Mouse (Mus musculus): ENCODE data around the gene Thy1.

Gene Thy1

DNA sequence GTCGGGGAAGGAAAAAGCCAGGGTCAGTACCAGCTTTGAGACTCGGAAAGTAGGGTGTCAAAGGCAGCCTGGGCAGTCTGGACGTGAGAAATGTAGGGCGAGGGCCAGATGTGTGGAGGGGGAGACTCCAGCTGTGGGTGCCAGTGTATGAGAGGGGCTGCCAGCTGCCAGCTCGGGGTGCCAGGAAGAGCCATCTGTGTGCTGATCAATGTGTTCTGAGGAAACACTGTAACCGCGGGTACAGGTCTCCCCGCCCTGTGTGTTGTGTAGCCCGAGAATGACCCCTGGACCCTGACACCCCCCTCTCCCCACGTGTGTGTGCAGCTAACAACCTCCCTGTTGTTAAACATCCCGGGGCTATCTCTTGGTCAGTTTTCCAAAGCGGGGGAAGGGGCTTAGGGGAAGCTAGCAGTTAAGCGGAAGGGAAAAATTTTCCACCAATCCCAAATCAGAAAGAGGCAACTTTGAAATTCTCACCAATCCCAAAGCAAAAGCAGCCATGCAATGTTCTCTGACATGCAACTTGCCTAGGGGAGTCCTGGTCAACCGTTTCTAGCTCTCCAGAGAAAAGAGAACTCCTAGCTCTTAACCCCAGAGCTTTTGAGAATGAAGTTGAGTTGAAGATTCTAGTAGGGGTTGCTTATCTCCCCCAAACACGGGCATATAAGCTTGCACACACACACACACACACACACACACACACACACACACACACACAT, 24.2 kb downstream of the Thy1 start:
- DNase-seq (ENCODE audit: low spot score in 2 of 2): no peak

DNA sequence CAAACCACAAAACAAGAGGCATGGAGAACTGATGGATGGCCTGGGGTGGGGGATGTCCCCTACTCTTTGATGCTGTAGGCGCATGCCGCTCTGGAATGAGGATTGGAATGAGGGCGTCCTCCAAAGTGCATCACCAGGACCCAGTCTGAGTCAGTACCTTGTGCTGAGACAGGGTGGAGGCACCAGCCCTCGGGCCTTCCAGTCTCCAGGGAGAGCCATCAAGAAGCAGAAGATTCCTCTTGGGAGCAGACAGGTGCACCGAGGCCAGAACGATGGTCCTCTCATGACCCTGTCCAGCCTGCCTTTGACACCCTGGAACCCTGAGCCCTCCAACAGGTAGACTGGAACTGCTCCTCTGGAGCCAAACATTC, 24.8 kb downstream of the Thy1 start:
- no peak for DNase-seq (ENCODE audit: low spot score in 2 of 2)

DNA sequence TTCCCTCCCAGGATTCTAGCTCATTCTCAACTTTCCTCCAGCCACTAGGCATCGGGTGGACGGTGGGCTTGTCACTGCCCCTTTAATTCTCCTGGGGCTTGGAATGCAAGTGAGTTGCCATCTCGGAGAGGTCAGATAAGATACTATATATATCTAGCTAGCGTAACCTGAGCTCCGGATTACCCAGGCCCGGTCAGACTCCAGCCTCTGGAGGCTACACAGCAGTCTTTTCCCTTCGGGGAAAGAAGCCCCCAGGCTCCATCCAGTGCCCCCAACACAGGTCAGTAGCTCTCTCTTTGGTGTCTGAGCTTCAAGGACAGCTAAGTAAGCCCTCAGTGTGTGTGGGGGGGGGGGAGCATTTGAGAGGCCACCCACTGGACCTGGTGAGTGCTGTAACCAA, 26.1 kb downstream of the Thy1 start:
- DNase-seq (ENCODE audit: low spot score in 2 of 2): no peak

DNA sequence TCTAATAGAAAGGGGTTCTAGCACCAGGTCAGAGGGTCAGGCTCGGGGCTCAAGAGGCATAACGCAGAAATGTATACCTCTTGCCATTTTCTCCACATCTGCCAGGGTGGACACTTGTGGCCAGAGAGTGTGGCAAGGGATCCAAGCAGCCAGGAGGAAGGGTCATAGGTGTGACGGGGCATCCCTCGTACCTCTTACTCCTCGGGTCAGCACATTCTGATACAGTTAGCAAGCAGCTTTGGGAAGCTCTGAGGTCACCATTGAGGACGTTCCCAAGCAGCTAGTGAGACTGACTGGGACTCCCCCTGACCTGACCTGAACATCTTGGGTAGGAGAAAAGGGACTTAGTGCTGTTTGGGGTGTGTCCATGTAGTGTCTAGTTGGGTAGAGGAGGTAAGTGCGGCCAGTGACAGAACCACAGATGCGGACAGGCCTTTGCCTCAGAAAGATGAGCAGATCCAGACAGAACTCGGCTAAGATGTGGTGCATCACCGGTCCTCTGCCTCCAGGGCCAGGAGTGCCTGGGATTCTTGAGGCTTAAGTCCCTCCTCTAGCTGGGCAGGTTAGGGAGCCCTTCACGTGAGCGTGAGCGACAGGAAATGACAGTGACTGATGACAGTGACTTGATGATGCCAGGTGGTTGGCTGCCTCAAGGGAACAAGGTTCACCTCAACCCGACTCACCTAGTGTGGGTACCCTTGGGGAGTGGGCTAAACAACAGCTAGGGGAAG, 27.1 kb downstream of the Thy1 start:
- DNase-seq (ENCODE audit: low spot score in 2 of 2): no peak

DNA sequence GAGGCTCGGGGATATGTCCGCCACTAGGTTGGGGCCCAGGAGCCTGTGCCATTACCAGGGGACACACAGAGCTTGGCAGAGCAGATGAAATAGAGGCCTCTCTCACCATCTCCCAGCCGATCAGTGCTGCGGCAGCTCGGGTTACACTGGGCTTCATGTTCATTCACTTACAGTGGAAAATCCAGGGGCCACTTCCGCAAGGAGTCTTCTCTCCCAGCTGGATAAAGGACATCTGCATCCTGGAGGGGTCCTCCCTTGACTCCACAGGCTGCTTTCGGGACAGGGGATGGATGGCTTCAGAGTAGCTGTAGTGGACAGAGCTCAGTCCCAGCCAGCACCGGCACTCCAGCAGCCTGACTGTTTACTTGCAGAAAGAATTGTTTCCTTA, 27.7 kb downstream of the Thy1 start:
- no peak for DNase-seq (ENCODE audit: low spot score in 2 of 2)

DNA sequence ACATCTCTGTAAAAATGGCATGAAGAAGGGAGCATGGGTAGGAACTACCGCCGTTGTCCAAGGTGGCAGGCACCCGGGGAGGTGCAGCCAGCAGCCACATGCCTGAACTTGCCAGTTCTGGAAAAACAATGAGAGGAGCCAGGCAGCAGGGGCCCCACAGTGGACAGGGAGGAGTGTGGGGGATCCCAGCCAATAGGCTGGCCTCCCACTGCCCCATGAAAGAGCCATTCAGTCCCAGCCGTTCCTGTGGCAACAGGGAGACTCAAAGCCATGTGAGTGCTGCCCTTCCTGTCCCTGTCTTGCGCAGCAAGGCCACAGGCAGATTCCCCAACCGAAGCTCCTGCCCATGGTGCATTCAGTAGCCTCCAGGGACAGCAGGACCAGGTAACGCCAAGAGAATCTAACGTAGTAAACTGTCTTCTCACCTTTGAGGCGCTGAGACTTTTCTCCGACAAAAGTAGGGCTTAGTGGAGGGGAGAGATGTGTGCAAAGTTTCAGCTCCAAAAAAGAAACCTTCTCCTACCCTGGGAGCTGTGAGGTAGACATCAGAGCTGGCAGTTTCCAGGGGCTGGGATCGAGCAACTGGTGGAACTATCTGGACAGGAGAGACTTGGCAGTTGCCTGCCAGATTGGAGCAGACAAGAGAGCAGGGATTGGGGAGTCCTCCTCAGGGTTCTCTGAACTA, 28.9 kb downstream of the Thy1 start:
- DNase-seq (ENCODE audit: low spot score in 2 of 2): no peak

DNA sequence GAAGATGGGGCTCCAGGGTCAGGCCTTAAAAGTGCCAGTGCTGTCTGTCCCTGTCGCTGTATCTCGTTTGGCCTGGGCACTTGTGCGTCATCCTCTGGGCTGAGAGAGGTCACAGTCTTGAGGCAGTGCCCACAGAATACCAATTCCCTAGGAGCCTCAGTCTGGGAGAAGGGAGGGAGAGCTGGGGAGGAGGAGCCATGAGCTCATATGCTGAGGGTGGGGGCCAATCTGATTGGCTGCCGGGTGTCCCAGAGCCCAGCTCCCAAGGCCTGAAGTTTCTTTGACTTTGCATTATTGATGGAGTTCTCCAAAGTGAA, 29.4 kb downstream of the Thy1 start:
- no peak for DNase-seq (ENCODE audit: low spot score in 2 of 2)

DNA sequence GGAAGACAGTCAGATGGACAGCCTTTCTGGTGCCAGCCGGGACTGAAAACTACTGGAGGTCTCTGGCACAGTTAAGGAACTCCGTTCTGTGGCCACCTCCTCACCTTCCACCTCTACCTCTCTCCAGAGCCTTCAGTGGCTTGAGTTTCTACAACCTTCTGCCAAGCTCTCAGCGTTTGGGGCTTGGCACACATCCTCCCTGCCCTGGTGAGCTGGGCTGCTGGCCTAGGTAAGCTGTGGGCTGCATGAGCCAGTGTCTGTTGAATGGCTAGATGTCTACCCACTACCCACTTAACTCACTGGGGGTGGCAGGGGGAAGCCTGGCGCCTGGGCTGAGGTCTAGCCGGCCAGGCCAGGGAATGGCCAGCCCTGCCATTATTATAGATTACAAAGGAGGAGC, 29.9 kb downstream of the Thy1 start:
- no peak for DNase-seq (ENCODE audit: low spot score in 2 of 2)

DNA sequence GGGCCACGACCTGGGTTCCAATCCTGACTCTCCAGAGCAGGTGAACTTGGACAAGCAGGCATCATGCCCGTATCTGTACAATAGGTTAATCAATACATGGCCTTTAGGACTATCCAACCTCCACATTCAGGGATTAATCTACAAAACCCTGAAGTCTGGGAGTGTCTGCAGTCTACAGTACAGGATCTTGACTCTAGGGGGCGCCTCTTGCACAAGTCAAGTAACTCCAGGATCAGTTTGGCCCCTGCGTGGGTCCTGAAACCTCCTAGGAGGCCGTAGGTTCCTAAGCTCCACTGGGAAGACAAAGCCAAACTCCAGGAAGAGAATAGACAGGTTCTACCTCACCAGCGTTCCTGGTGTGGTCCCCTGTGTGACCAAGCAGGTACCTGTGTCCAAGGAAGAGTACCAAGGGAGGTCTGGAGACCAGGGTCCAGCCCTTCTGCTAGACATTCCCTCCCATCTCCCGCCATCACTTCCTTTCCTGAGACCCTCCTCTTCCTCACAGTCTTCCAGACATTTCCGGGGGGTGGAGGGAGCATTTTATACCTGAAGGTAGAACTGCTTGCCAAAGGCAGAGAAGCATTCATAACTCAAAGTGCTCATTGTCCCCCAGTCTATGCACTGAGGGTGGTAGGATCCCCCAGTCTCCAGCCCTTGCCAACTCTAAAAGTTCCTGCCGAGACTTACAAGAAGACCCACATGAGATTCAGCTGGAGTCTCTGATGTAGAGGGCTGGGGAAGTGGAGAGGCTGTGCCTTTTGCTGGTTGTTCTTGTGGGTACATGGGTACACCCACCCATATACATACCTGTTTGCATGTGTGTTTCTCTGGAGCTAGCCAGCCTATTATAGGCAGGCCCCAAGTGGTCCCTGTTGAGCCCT, 31.5 kb downstream of the Thy1 start:
- peak; percentile 37 to 79 for DNase-seq (ENCODE audit: low spot score in 2 of 2)

DNA sequence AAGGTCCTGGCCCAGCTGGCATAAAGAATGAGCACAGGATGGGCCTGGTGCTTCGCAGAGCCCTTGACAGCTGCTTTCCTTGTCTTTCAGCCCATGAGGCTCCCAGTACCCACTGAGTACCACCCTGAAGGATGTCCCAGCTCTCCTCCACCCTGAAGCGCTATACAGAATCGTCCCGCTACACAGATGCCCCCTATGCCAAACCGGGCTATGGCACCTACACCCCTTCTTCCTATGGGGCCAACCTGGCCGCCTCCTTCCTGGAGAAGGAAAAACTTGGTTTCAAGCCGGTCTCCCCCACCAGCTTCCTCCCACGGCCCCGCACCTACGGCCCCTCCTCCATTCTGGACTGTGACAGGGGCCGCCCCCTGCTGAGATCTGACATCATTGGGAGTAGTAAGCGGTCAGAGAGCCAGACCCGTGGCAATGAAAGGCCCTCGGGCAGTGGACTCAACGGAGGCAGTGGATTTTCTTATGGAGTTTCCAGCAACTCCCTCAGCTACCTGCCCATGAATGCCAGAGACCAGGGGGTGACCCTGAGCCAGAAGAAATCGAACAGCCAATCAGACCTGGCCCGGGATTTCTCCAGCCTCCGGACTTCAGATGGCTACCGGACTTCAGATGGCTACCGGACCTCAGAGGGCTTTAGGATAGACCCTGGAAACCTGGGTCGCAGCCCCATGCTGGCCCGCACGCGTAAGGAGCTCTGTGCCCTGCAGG, 32.3 kb downstream of the Thy1 start:
- no peak for DNase-seq (ENCODE audit: low spot score in 2 of 2)

DNA sequence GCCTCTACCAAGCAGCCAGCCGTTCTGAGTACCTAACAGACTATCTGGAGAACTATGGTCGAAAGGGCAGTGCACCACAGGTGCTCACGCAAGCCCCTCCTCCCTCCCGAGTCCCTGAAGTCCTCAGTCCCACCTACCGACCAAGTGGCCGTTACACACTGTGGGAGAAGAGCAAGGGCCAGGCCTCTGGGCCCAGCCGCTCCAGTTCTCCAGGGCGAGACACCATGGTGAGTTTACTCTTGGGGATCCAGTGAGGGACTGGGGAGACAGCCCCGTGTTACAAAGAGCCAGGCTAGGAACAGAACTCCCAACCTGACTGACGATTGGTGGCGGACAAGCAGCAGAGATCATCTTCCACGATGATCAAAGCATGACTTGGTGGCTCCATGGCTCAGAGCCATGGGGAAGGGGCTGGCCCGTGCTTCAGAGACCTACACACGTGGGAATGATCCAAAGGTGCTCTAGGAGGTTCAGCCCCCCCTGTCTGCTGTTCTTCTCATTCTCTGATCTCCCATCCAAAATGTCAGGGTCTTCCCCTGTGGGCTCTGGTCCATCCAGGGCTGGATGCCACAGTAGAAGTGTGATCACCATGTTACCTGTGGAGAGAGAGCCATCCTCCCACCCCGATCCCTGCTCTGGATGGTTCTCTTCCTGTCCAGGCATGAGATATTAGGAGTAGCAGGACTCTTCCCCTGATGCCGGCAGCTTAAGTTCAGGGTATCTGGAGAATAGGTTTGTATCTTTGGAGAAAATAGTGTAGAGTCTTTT, 33.0 kb downstream of the Thy1 start:
- DNase-seq (ENCODE audit: low spot score in 2 of 2): no peak

DNA sequence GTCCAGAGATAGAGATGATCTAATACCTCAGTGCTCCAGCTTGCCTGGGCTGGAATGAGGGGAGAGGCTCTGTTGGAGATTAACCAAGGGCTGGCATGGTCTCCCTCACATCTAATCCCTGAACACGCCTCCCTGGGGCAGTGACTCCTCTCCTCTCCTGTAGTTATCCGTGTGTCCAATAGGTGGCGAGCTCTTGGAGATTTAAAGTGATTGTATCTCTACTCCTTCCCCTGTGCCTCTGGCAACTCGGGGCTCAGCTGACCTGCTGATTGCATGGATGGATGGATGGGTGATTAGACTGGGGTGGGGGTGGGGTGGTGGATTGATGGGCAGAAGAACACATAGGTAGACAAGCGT, 33.6 kb downstream of the Thy1 start:
- DNase-seq (ENCODE audit: low spot score in 2 of 2): peak in 1 of 2 experiments; percentile 47

DNA sequence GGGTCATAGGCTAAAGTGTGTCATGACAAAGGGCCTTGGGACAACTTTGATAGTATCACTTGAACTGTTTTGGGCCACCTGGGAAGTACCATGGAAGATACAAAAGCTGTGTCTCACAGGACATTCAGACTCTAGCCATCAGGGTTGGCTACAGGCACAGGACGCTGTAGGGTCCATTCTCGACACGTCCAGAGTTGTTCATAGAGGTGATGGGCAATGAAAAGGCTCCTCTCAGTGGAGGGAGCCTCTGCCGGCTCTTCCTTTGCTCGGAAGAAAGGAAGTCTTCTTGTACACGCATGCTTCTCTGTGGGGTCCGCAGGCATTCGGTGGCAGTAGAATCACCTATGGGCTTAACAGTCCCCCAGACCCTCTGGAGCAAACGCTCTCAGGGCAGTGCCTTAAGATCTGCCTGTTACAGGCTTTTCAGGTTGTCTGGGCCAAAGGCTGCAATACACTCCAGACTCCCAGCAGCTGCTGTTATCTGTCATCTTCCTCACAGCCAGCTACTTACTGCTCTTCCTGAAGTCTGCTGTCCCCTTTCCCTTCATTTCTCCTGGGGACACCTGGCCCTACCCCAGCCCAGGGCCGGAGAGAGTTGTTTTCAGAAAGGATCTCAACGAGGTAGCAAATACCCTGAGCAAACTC, 34.2 kb downstream of the Thy1 start:
- no peak for DNase-seq (ENCODE audit: low spot score in 2 of 2)

DNA sequence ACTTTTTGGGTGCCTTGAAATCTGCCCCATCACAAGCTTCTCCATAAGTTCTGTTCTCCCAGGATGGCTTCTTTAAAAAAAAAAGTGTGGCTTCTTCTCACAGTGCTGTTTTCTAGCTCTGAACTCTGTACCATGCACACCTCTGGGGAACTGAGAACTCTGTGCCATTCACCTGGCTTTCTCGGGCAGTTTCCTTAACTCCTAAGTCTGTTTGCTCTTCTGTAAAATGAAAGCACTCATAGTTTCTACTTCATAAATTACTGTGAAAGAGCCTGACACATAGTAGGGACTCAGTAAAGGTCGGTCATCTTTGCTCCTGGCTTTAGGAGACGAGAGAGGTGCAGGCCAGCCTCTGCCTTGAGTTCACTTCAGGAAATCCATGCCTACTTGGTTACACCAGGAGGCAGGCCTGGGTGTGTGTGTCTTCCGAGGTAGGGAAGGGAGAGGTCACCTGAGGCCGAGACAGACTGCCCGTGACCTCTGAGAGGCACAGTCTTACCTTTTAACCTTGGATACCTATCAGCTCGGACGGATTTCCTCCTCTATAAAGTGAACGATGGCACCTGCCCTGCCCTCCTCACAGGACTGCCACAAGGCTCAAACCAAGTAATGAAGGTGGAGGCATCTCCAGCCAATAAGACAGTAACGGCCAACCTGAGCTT, 35.1 kb downstream of the Thy1 start:
- no peak for DNase-seq (ENCODE audit: low spot score in 2 of 2)

DNA sequence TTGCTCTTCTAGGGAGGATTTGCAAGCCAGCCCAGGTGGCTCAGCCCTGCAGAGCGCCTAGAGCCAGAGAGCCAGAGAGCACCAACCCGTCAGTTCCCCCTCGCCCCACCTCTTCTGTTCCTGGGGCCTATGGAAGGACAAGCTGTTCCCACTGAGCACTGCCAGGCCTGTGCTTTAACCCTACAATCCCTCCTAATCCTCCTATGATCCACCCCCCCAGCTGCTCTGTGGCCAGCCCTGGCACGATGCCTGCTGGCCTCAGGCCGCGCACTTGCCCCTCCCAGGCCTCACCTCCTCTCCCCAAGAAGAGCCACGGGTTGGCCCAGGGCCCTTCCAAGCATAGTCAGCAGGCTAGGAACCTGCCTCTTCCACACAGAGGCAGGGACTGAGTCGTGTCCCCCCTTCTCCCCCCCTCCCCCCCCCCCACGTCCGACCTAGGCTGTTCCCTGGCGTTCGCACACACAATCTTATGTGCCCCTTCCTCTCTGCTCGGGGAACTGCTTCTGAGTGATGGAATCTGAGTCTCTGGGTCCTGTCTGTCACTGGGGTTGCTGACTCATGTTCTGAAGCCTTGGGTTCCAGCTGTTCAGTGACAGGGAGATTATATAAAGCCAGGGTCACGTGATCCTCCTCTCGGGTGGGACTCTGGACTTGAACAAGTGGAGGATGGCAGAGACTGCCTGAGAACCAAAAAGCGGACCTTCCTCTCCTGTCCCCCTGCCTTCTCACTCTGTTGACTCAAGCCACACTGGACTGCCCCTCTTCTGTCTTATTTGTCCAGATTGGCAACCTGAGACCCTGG, 36.0 kb downstream of the Thy1 start:
- no peak for DNase-seq (ENCODE audit: low spot score in 2 of 2)

DNA sequence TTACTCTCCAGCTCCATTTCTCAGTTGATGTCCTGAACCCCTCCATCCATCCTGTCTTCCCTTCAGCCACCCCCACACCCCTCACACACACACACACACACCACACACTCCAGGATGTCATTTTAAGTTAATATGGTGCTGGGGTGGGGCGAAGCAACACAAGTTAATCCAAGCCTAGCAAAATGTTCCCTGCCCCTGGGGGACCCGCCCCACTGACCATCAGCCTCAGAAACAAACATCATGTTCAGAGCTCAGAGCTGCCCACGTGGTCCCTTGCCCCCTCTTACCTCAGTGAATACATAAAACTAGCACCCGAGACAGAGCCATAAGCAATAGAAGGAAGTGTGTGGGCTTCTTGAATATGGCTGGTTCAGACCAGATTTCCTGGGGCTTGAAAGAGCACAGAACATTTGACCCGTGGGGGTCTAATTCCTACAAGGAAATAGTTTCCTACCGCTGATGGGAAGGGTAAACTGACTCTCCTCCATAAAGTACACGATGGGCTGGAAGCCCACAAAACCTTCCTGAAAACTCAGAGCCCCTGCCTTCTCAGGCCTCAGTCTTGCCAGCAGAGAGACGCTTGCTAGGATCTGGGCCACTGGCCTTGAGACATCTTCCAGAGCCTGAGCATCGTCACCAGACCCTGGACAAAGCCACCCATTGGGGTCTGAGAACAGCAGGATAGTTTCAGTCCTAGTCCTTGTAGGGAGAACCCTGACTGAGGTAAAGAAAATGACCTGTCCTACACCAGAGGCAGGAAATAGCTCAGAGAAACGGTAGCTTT, 37.0 kb downstream of the Thy1 start:
- no peak for DNase-seq (ENCODE audit: low spot score in 2 of 2)

DNA sequence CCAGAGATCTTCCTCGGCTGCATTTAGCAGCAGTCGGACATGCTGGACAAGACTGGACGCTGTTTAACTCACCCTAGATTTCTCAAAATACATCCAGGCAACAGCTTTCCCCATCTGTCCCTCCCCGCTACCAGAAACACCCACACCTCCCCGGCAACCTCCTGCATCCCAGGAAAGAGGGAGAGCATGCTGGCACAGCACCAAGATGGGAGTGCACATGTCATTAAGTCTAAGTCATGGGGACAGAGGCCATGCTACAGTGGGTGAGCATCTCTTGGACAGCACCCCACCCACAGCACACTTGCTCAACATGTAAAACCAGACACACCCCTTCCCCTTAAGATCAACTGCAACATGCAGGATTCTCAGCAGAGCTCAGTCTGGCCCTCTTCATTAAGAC, 37.8 kb downstream of the Thy1 start:
- no peak for DNase-seq (ENCODE audit: low spot score in 2 of 2)

DNA sequence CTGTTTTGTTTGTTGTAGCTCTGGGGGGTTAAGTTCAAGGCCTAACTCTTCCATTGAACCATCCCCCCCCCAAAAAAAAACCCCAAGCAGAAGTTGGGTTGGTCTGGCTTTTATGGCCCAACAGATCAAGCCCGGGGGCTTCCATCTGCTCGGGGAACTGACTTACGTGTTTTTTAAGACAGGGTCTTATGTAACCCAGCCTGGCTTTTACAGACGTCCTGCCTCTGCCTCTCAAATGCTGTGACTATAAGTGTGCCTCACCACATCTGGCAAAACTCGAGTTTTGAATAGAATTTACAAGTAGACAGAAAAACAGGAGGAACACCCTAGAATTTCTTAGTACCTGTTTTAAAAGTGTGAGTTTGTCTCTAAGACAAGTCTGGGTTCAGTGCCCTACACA, 38.4 kb downstream of the Thy1 start:
- DNase-seq (ENCODE audit: low spot score in 2 of 2): no peak

Measured in spleen, postnatal 4 days (tissue).